Mouse (Mus musculus) skeletal muscle tissue, adult 2 months (tissue): Measurements from ENCODE around the gene Tsg101.
"Not testable (repeated sequence)": the region's sequence is repeated elsewhere in the genome, so short reads cannot be mapped to it uniquely, and the experiment has no call there.

Experiments
- DNase-seq: peaks from one replicate; pipeline ENCODE4 v3.0.0-alpha.2; 2012; ENCODE audit warnings: low read depth, low spot score

The Tsg101 gene

DNA sequence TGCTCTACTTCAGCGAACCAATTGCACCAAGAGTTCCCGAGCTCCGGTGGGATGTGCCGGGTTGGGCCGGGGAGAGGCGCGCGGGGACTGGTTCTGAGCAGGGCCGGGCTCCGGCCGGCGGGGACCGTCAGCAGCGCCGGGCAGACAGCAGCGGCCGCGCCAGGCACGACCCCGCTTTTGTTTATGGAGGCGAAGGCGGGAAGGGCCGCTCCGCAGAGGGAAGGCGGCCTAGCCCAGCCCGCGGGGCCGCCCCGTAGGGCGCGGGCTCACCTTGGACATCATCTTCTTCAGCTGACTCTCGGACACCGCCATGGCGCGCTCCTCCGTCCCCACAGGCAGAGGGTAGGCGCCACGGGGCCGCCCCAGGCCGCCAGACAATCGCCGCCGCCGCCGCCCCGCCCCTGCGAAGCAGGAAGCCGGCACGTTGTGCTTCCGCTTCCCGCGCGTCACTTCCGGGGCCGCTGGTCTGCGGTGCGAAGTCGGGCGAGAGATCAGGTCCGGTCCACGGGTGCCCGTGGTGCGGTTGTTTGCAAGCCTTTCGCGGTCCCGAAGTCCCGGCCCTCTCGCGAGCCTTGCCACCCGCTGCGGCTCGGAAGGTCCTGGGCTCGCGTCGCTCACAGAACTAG lies at the start of gene Tsg101:
Gene Tsg101, minus strand, starts transcription at position 419 of the 626 bp plus-strand sequence.
- peak; percentile 79 for DNase-seq

DNA sequence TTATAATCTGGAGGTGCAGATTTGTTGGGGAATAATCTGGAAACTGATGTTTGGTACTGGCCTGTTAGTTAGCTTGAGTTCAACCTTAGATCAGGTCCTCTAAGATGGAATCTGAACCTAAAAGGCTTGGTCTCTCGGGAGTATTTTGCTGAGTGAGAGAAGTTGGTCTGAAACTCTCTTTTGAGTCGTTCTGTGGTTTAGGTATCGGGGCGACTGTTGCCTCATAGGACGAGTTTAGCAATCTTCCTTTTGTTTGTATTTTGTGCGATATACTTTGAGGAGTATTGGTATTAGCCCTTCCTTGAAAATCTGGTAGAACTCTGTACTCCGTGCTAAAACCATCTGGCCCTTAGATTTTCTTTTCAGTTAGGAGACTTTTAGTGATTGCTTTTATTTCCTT lies 44.3 kb upstream of the Tsg101 start:
- DNase-seq, result no peak

DNA sequence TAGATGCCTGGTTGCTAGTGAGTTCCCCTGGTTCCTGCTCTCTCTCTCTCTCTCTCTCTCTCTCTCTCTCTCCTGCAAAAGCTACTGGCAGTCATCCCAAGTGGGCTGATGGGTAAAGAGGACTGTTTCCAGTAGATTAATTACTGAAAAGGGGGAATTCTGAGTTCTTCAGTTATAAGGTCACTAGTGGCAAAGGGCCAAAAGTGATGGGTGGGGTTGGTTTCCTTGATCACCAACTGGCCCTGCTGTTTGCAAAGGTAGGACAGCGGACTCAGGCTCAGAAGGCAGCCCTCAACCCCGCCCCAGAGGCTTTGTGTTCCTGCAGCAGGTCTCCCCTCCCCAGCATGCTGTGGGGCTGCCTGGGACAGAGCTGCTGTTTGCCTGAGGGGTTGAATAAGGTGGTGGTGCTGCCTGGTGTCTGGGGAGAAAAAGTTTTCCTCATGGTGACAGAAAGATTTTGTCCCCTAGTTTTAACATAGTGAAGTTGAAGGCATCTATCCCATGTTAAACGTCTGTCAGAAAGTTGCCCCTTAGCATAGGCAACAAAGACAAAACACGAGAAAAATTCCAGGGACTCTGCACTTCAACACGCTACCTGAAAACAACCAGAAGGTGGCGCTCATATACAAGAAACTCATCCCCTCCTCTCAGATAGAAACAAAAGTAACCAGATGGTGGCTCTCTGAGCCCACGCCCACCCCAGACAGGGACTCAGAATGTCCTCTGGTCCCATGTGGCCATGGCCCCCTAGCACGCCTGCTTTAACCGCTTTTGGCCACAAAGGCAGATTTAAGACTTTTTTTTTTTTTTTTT lies 43.2 kb upstream of the Tsg101 start:
- DNase-seq, result peak; percentile 54

DNA sequence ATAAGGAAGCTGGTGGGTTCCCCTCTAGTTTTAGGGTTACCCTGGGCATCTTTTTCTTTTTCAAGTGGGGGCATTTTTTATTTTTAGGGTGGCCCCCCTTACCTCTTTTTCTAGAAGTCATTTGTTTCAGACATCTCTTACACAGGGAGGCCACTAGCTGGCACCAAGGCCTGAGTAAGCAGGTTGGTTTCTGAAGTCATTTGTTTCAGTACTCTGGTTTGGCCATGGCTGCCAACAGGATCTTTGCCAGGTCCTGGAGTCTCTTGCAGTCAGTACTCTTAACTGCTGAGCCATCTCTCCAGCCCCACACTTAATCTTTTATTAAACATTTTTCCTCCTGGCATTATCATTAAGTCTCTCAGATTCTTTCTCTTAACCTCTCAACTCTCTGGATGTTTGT lies 42.4 kb upstream of the Tsg101 start:
- no peak for DNase-seq

DNA sequence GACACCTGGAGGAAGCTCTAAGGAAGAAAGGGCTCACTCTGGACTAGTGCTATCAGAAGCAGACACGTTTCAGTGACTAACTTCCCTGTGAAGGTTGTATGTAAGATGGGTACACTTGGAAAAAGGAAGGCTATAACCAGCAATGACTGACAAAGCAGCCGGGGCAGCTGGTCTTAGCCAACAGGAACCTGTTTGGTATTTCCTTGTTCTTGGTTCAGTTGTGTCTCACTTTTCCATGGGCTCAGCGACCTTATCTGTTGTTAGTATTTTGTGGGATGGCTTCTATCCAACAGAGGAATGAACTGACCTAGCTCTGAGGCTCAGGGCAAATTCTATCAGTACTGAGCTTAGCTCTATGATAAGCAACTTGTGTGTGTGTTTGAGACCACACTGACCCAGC lies 41.2 kb upstream of the Tsg101 start:
- no peak for DNase-seq

DNA sequence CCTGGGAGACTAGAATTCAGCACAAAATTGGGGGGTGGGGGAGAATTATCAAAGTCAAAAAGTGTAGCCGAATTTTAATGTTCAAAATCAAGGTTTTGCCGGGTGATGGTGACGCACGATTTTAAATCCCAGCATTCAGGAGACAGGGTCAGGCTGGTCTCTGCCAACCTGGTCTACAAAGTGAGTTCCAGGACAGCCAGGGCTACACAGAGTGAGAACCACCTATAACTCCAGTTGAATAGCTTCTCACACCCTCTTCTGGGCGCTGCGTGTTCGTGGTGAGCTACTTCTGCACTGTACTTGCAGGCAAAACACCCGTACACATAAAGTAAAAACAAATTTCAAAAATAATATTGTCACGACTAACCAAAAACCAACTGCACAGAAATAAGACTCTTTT lies 39.1 kb upstream of the Tsg101 start:
- no peak for DNase-seq

DNA sequence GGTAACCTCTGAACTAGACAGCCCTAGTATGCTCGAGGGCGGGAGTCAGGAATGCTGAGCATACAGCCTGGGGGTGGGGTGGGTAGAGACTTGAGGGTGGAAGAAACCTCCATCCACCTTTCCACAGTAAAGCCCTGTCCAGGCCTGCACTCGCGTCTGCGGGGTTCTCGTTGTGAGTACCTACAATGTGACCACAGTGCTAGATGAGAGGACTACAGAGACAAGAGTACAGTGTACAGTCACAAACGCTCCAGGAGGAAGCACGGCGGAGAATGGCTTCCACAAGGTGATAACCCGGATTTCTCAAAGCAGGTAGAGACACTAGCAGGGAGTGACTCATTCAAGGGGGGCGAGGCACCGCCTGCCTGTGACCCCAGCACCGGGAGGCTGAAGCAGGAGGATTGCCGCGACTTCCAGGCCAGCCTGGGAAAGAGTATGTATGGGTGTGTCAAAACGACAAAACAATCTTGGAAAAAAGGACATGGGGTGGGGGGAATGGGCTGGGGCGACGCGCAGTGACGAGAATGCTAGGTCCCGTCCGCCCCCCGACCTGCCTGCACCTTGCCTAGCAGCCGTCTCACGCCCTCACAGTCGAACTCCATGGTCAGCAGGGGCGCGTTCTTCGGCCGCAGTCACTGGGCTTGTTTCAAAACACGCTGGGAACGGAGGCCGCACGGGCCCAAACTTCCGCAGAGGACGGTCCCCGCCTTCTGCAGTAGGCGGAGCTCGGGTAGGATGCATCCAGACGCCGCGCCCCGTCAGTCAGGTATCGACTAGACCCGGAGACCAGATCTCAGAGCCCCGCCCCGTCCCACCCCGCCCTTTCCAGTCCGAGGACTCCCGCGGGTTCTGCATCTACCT lies 38.3 kb upstream of the Tsg101 start, which contains the start of gene Uevld:
Gene Uevld, minus strand, starts transcription at position 697 of the 861 bp plus-strand sequence.
- peak; percentile 78 for DNase-seq

DNA sequence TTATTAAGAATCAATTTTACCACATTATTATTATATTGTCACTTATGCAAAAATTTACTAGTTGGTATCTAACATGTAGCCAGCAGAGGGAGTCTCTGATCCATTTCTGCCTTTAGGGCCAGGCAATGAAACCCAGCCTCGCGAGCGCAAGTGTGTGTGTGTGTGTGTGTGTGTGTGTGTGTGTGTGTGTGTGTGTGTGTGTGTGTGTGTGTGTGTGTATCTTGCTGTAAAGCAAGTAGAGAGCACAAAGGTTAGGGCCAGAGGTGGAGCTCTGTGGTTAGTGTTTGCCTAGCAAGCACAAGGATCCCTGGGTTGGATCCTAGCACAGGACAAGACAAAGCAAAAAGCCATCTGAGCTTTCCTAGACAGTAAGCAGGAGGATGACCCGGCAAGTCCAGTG lies 16.1 kb upstream of the Tsg101 start:
- no peak for DNase-seq

DNA sequence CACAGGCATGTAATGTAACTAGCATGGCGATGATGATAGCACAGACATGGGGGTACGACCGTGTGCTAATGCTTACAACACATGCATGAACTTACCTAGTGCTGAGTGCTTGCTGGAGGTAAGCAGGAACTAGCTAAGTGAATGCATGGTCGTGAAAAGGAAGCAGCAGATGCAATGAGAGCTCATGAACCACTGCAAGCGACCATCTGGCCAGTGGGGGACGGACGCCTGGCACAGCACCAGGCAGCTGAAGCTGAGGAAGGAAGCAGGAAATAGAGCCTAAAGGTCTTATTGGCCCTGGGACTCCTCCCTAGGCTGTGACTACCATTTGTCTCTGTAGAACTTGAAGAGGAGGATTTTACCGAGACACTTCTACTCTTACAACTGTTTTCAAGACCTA lies 15.0 kb upstream of the Tsg101 start:
- DNase-seq, result no peak

DNA sequence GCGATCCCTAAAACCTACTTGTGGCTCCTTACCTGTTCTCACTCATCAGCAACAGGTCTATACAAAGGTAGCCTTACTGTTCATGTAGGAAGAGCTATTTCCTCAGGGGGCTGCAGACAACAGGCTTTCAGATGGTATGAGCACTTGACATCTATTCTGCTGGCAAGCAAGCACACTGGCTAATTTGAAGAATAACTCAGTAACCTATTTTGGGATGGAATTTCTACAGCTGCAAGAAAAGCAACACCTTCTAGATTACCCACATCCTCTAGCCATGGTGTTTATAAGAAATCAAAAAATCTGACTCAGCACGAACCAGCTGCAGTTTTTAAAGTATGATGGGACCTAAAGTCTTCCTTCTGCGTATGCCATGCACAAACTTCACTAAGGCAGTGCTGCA lies 11.6 kb upstream of the Tsg101 start:
- no peak for DNase-seq

DNA sequence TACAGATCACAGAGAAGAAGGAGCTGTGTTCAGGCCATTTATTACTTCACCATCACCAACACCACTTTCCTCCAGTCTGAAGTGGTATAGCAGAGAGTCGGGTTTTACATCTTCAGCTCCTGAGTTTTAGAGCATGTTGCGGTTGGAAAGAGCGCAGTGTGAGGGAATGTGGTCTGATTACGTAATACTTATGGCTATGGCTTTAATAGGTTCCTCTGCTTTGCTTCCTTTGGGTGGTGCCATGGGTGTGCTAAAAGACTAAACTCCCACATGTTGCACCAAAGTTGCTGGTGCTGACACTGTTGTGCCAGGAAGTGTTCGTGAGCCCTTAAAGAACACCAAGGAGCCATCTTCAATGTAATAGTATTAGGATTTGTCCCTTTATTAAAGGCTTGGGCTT lies 8.5 kb upstream of the Tsg101 start:
- DNase-seq, result no peak

DNA sequence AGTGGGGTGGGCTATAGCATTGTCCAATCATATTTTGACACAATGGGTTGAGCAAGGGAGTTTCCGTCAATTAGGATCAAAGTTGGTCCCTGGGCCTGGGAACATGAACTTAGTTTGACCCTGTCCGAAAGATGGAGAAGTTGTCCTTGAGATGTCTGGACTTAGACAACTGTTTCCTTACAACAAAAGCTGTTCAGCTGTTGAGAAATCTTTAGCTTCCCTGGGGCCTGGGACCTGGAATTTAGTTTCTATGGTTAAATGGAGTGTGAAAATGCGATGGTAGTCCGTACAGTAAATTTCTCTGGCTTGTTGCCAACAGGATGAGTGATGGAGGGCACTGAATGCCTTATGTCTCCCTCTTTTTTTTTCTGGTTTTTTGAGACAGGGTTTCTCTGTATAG lies 2.3 kb upstream of the Tsg101 start:
- no peak for DNase-seq

DNA sequence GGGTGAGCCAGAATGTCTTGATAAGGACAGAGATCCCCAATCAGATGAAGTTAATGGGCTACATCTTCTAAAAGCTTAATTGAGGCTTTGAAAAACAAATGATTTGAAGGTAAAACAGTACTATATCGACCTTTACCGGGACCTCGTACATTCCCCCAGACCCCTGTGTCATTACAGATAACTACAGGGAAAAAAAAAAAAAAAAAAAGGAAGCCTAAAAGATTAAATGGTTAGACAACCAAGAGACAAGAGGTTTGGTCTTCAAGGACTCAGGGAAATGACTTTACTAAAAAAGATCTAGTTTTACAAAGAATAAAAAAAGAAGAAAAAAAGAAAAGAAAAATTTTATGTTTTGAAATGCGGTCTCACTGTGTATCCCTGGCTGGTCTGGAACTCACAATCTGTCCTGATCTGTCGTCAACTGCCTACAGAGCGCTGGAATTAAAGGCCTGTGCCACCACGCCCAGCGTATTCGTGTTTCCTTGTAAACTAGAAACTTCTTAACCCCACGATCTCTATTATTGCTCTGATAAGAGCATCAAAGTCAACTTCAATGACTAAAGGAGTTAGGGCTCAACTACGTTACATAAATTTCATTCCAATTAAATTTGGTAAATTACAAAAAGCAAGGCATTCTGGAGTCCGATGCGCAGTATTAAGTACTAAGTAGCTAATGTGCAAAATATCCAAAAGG lies 944 bp downstream of the Tsg101 start:
- DNase-seq, result no peak

DNA sequence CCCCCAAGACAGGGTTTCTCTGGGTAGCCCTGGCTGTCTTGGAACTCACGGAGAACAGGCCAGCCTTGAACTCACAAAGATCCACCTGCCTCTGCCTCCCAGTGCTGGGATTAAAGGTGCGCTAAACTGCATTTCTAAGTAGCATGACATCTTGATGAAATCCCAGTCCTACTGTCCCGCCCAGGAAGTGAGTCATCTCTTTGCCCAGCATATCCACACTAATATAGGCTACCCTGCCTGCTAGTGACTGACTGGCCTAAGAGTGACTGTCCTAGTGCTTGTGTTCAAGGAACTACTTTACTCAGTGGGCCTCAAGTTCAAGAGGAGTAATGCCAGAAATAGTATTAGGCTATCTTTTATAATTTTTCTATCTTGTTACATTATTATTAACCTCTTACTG lies 3.4 kb downstream of the Tsg101 start:
- no peak for DNase-seq

DNA sequence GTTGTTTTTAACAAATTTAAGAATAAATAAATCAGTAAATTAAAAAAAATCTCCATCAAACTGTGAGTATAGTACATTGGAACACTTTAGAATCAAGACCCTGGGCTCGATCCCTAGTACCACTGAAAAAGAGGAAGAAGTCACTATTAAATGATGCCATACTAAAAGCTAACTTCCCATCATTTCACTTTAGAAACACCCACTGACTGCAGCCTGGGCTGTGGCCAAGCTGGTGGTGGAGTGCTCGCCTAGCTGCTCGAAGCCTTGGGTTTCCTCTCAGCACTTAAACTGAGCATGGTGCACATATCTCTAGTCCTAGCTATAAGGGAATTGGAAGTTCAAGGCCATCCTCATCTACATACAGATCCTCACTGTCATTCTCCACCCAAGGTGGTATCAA lies 8.5 kb downstream of the Tsg101 start:
- no peak for DNase-seq

DNA sequence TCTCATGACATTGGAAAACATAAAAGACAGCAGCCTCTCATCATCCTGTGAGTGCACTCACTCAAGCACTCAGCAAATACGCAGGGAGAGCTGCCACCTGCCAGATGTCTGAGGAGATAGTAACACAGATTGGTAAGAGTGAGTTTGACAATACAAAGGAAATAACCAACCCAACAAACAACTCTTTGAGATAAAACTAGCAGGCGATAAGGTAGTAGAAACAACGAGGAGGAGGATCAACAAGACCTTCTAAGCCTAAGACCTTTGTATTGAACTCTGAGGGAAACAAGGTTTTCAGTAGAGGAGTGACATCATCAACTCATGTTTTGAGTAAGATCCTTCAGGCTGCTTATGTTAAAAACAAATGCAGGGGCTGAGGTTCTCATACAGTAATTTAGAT lies 20.4 kb downstream of the Tsg101 start:
- no peak for DNase-seq

DNA sequence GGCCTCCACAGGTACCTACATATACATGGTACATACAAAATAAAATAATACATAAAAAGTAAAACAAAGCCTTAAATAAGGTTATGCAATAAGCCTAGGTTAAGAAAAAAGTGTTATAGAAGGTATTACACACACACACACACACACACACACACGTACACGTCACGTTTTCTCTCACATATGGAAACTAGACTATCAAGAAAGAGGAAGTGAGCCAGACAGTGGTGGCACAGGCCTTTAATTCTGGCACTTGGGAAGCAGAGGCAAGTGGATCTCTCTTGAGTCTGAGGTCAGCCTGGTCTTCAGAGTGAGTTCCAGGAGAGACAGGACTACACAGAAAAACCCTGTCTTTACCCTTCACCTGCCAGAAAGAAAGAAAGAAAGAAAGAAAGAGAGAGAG lies 24.3 kb downstream of the Tsg101 start:
- no peak for DNase-seq

DNA sequence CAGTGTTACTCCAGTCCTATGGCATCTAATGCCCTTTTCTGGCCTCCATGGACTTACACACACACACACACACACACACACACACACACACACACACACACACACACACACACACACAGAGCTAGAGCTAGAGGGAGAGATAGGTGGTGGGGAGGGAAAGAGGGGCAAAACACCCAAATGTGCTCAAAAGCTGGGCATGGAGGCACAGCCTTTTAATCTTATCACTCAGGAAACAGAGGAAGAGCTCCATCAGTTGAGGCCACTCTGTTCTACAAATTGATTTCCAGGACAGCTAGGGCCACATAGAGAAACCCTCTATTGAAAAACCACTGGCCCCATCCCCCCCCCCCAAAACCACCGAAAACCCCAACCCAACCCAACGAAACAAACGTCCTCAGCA lies 36.5 kb downstream of the Tsg101 start:
- DNase-seq, result no peak

DNA sequence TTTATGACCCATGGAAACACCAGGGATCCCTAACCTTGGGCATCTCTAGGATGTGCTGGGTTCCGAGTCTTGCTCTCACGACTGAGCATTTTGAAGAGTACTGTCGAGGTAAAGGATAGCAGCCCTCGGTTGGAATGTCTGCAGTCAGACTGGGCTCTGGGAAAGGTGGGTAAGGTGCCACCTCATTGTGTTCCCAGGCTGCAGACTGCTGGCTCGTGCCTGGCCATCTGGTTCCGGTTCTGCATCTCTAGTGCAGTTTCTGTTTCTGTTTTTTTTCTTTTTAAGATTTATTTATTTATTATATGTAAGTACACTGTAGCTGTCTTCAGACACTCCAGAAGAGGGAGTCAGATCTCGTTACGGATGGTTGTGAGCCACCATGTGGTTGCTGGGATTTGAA lies 37.8 kb downstream of the Tsg101 start:
- DNase-seq, result not testable (repeated sequence)

DNA sequence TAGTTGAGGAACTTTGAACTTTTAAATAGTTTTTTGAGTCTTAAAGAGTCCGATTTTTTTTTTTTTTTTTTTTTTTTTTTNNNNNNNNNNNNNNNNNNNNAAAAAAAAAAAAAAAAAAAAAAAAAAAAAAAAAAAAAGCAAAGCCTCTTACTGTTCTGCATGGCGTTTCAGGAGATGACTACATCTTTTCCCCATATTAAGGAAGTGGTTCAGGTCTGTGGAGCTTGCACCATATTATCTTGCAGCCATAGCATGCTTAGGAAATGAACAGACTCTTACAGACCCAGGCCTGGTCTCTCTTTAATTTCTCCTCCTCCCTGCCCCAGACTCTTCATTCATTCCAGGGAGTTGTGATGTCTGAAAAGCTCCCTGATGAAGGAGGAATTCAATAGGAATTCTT lies 38.8 kb downstream of the Tsg101 start:
- DNase-seq, result no peak

DNA sequence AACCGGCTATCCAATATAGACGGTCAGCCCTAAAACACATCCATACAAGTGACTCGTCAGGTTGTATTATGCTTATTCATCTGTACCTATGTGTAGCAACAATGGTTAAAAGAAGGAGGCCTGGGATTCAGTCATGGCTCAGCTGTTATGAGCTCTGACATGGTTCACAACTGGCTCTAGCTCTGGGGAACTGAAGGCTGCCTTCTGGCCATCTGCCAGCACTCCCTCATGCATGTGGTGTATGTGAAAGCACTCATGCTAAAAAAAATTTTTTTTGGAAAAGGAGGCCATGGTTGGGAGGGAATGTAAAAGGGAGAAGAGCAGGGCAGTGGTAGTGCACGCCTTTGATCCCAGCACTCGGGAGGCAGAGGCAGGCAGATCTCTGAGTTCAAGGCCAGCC lies 39.9 kb downstream of the Tsg101 start:
- DNase-seq, result no peak

DNA sequence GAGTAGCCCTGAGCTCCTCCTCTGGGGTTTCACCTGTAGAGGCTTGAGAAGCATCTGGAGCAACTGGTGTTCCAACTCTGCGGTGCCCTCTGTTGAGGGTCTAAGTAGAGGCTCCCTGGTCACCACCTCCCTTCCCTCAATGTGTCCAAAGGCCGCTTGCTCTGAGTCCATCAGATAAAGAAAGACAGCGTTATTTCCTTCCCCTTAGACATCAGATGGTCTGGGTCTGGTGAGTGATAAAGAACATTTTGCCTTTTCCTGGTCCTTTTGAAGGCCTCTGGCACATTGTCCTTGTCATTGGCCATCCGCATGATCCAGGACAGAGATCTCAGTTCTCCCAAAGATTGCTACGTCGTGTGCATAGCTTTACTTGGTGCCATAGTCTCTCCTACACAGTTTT lies 42.5 kb downstream of the Tsg101 start:
- no peak for DNase-seq
